Mouse (Mus musculus): ENCODE results near the gene Apoc2. TPM values are rescaled to one million over a fixed set of nuclear protein-coding genes. Genes with fewer than 3 reads are reported as not detected.
A peak's percentile ranks its signal among the peaks of the same experiment; 100 is the strongest.

Gene Apoc2
- not detected for polyA plus RNA-seq (2017; shearing (Covaris generic))

GRCm38 (mm10) chr7:19677872-19678271 lies at the start of gene Apoc2:
Gene Apoc2, minus strand, starts transcription at chr7:19677941.
- ATAC-seq, result no peak

GRCm38 (mm10) chr7:19726541-19726940 lies 48.8 kb upstream of the Apoc2 start:
- no peak for ATAC-seq

GRCm38 (mm10) chr7:19724167-19724566 lies 46.4 kb upstream of the Apoc2 start:
- ATAC-seq, result no peak

- ATAC-seq, result no peak
Observed at GRCm38 (mm10) chr7:19722754-19723195, 45.0 kb upstream of the Apoc2 start.

GRCm38 (mm10) chr7:19719200-19719599 lies 41.5 kb upstream of the Apoc2 start:
- ATAC-seq, result no peak

- no peak for ATAC-seq
Observed at GRCm38 (mm10) chr7:19718297-19718952, 40.7 kb upstream of the Apoc2 start.

GRCm38 (mm10) chr7:19717346-19717745 lies 39.6 kb upstream of the Apoc2 start:
- ATAC-seq, result no peak

GRCm38 (mm10) chr7:19716822-19717221 lies 39.1 kb upstream of the Apoc2 start:
- no peak for ATAC-seq

- ATAC-seq, result no peak
Observed at GRCm38 (mm10) chr7:19716055-19716682, 38.4 kb upstream of the Apoc2 start.

GRCm38 (mm10) chr7:19715239-19716054 lies 37.7 kb upstream of the Apoc2 start, which contains the start of gene Tomm40:
Gene Tomm40, minus strand, starts transcription at chr7:19715438.
- ATAC-seq, result peak; percentile 90

GRCm38 (mm10) chr7:19714836-19715235 lies 37.1 kb upstream of the Apoc2 start:
- no peak for ATAC-seq

GRCm38 (mm10) chr7:19713598-19713997 lies 35.9 kb upstream of the Apoc2 start:
- no peak for ATAC-seq

- ATAC-seq, result no peak
Observed at GRCm38 (mm10) chr7:19713196-19713595, 35.5 kb upstream of the Apoc2 start.

- ATAC-seq, result no peak
Observed at GRCm38 (mm10) chr7:19712414-19712813, 34.7 kb upstream of the Apoc2 start.

GRCm38 (mm10) chr7:19710650-19711049 lies 32.9 kb upstream of the Apoc2 start:
- no peak for ATAC-seq

GRCm38 (mm10) chr7:19705271-19705670 lies 27.5 kb upstream of the Apoc2 start:
- no peak for ATAC-seq

- ATAC-seq, result no peak
Observed at GRCm38 (mm10) chr7:19704475-19704874, 26.7 kb upstream of the Apoc2 start.

GRCm38 (mm10) chr7:19702859-19703555 lies 25.3 kb upstream of the Apoc2 start:
- no peak for ATAC-seq

- no peak for ATAC-seq
Observed at GRCm38 (mm10) chr7:19701069-19701761, 23.5 kb upstream of the Apoc2 start.

- no peak for ATAC-seq
Observed at GRCm38 (mm10) chr7:19700299-19701068, 22.7 kb upstream of the Apoc2 start.

- no peak for ATAC-seq
Observed at GRCm38 (mm10) chr7:19699827-19700148, 22.0 kb upstream of the Apoc2 start.
